Mouse (Mus musculus) 416B (cell line): Measurements from ENCODE around the gene Eif4b.
"Not testable (repeated sequence)": the region's sequence is repeated elsewhere in the genome, so short reads cannot be mapped to it uniquely, and the experiment has no call there.

Experiments used
- DNase-seq: peaks from one replicate; pipeline ENCODE4 v3.0.0; 2011; ENCODE audit warnings: low read depth

Eif4b gene

GRCm38 (mm10) chr15:102074876-102075585 lies 1.5 kb downstream of the Eif4b start:
- no peak for DNase-seq

GRCm38 (mm10) chr15:102077111-102077677 lies 3.6 kb downstream of the Eif4b start:
- no peak for DNase-seq

GRCm38 (mm10) chr15:102079221-102079620 lies 5.6 kb downstream of the Eif4b start:
- DNase-seq, result no peak

- DNase-seq, result not testable (repeated sequence)
Observed at GRCm38 (mm10) chr15:102079924-102080323, 6.4 kb downstream of the Eif4b start.

- peak; percentile 36 for DNase-seq
Observed at GRCm38 (mm10) chr15:102080429-102080828, 6.9 kb downstream of the Eif4b start.

- DNase-seq, result no peak
Observed at GRCm38 (mm10) chr15:102082148-102082547, 8.6 kb downstream of the Eif4b start.

- no peak for DNase-seq
Observed at GRCm38 (mm10) chr15:102083028-102083427, 9.5 kb downstream of the Eif4b start.

- DNase-seq, result no peak
Observed at GRCm38 (mm10) chr15:102089914-102090585, 16.5 kb downstream of the Eif4b start.

GRCm38 (mm10) chr15:102091063-102091679 lies 17.6 kb downstream of the Eif4b start:
- DNase-seq, result peak; percentile 95

- no peak for DNase-seq
Observed at GRCm38 (mm10) chr15:102091688-102092087, 18.1 kb downstream of the Eif4b start.

- no peak for DNase-seq
Observed at GRCm38 (mm10) chr15:102092222-102092621, 18.6 kb downstream of the Eif4b start.

- DNase-seq, result no peak
Observed at GRCm38 (mm10) chr15:102094157-102094556, 20.6 kb downstream of the Eif4b start.

GRCm38 (mm10) chr15:102094988-102095387 lies 21.4 kb downstream of the Eif4b start:
- DNase-seq, result no peak

- DNase-seq, result no peak
Observed at GRCm38 (mm10) chr15:102097147-102097915, 23.8 kb downstream of the Eif4b start.

- no peak for DNase-seq
Observed at GRCm38 (mm10) chr15:102097991-102098555, 24.5 kb downstream of the Eif4b start.

GRCm38 (mm10) chr15:102099260-102099659 lies 25.7 kb downstream of the Eif4b start:
- no peak for DNase-seq

- DNase-seq, result peak; percentile 50
Observed at GRCm38 (mm10) chr15:102099771-102100160, 26.2 kb downstream of the Eif4b start.

GRCm38 (mm10) chr15:102100161-102100981 lies 26.8 kb downstream of the Eif4b start, which contains the start of gene Tns2:
Gene Tns2 (plus strand): TSS chr15:102100413.
- DNase-seq, result peak; percentile 67

- no peak for DNase-seq
Observed at GRCm38 (mm10) chr15:102100996-102101671, 27.6 kb downstream of the Eif4b start.
